Mouse (Mus musculus) testis, adult 2 months (tissue): ENCODE results near the gene Scamp4.
"Not testable (repeated sequence)": the region's sequence is repeated elsewhere in the genome, so short reads cannot be mapped to it uniquely, and the experiment has no call there.

Source experiments
- CTCF ChIP-seq: fragments of 200-500 bp; IDR thresholded peaks from 2 replicates; pipeline ENCODE4 v1.5.1; 2012; ENCODE audit warnings: low read depth, mild to moderate bottlenecking, inconsistent platforms, low read length, moderate library complexity; ENCODE audit not compliant: control insufficient read depth, insufficient read depth, insufficient replicate concordance
- POLR2A ChIP-seq: fragments of 200-500 bp; IDR thresholded peaks from 2 replicates; pipeline ENCODE4 v1.6.1; 2012; ENCODE audit warnings: low read depth, mild to moderate bottlenecking, inconsistent platforms, low read length, moderate library complexity; ENCODE audit not compliant: control insufficient read depth

DNA sequence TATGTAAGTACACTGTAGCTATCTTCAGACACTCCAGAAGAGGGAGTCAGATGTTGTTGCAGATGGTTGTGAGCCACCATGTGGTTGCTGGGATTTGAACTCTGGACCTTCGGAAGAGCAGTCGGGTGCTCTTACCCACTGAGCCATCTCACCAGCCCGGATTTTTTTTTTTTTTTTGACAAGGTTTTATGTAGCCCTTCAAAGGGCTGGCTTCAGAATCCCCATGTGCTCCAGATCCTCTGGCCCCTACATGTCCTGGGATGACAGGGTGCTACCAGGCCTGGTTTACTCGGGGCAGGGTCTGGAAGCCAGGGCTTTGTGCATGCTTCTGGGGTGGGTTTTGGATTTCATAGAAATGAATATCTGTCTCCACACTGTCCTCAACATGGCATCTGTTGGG, 3.0 kb downstream of the Scamp4 start, which contains the start of gene Gm49322:
- not testable (repeated sequence) for TF ChIP-seq POLR2A, CTCF
